Mouse (Mus musculus) liver, embryonic 14.5 days (tissue): ENCODE measurements around the gene Dnm3. TPM values are rescaled to one million over a fixed set of nuclear protein-coding genes. Genes with fewer than 3 reads are reported as not detected.

Experiments
- ATAC-seq: fragments of 200-750 bp; cut with Nextera tagmentation; 2 replicates; pipeline ENCODE4 v1.8.0; 2017; ENCODE audit warnings: moderate number of reproducible peaks, mild to moderate bottlenecking, moderate library complexity; ENCODE audit not compliant: insufficient read depth
- DNase-seq, 3 experiments: peaks; one replicate each; pipeline ENCODE4 v3.0.0-alpha.2; 2012 to 2013; ENCODE audit warnings: low read depth in 3 of 3, low spot score in 3 of 3
- H3K27ac ChIP-seq: fragments of 300-500 bp; sonication (generic); 2 replicates; pipeline ENCODE4 v1.5.1; 2014; ENCODE audit warnings: moderate library complexity, mild to moderate bottlenecking, control low read depth, inconsistent platforms
- H3K27me3 ChIP-seq: fragments of 300-500 bp; sonication (generic); 2 replicates; pipeline ENCODE4 v1.6.1; 2014; ENCODE audit warnings: mild to moderate bottlenecking, low read length, moderate library complexity; ENCODE audit not compliant: control insufficient read depth, insufficient read depth
- H3K36me3 ChIP-seq: fragments of 300-500 bp; sonication (generic); replicated peaks from 2 replicates; pipeline ENCODE4 v1.6.1; 2014; ENCODE audit warnings: low read depth; ENCODE audit not compliant: control insufficient read depth, insufficient read depth
- H3K4me1 ChIP-seq, 2 experiments: fragments of 200-500 bp in 1 of 2; fragments of 300-500 bp in 1 of 2; sonication (generic) in 1 of 2; replicated peaks; 2 replicates each; pipeline ENCODE4 v1.6.1; 2012 to 2014; ENCODE audit warnings: antibody characterized with exemption in 1 of 2, inconsistent platforms in 1 of 2, low read length in 1 of 2; ENCODE audit not compliant: control insufficient read depth in 2 of 2, insufficient read depth in 2 of 2
- H3K4me2 ChIP-seq: fragments of 300-500 bp; sonication (generic); 2 replicates; pipeline ENCODE4 v1.6.1; 2014; ENCODE audit warnings: low read depth, mild to moderate bottlenecking, control low read depth, moderate library complexity
- H3K4me3 ChIP-seq, 2 experiments: fragments of 200-500 bp in 1 of 2; fragments of 300-500 bp in 1 of 2; sonication (generic) in 1 of 2; 2 replicates each; pipeline ENCODE4 v1.5.1; 2012 to 2014; ENCODE audit warnings: low read depth in 2 of 2, low read length in 2 of 2, mild to moderate bottlenecking in 2 of 2, control low read depth in 1 of 2, inconsistent platforms in 1 of 2, moderate library complexity in 1 of 2; ENCODE audit not compliant: insufficient read depth in 1 of 2
- H3K9ac ChIP-seq: fragments of 300-500 bp; sonication (generic); replicated peaks from 2 replicates; pipeline ENCODE4 v1.6.1; 2014; ENCODE audit warnings: mild to moderate bottlenecking, control low read depth, moderate library complexity
- H3K9me3 ChIP-seq: fragments of 300-500 bp; sonication (generic); 2 replicates; pipeline ENCODE4 v1.6.1; 2016; ENCODE audit warnings: low read length, mixed read lengths; ENCODE audit not compliant: control insufficient read depth
- CTCF ChIP-seq: IDR thresholded peaks from 2 replicates; pipeline ENCODE4 v1.5.1; 2016; ENCODE audit warnings: antibody characterized with exemption, low read depth, control low read depth
- EP300 ChIP-seq: IDR thresholded peaks from 2 replicates; pipeline ENCODE4 v1.6.1; 2016; ENCODE audit warnings: antibody characterized with exemption, low read depth
- WGBS: fragments of 180-500 bp; shearing (Covaris S2); extraction: QIAGEN DNeasy Blood & Tissue Kit; methylation state at CpG from one replicate; pipeline ENCODE4 v1.1.7; 2014; ENCODE audit not compliant: insufficient replicate concordance; 5-methylcytosine and 5-hydroxymethylcytosine counted together
- polyA plus RNA-seq, 2 experiments: library from polyadenylated mRNA; depleted of rRNA in 1 of 2; stranded (reverse) in 1 of 2; unstranded in 1 of 2; fragments of >200 nt; fragmentation: Nextera tagmentation in 1 of 2; extraction: Ambion mirVana in 1 of 2; gene quantifications; 2 replicates each; pipeline versions ENCODE4 v1.2.1 to v1.2.3; 2012 to 2014

Dnm3 gene
- polyA plus RNA-seq, 2 experiments = 0.61 to 0.96 TPM

GRCm38 (mm10) chr1:162149730-162150129 is 328.1 kb downstream of the Dnm3 start:
- Histone ChIP-seq H3K4me2 (no peak overlapping the region), H3K27ac (no peak overlapping the region), H3K9ac (no peak overlapping the region), H3K36me3 (no peaks in the 10 kb centered on the region), H3K4me3 (no peak overlapping the region), H3K27me3 (no peaks in the 10 kb centered on the region), H3K9me3 (no peaks in the 10 kb centered on the region), H3K4me1 (0 out of 4 replicates have a peak, but pooled peaks cover 0 to 2% of the 10 kb centered on the region in 2 experiments)
- ATAC-seq = no peak
- DNase-seq = no peak
- WGBS = 59% methylated on average over 3 of the region's 3 CpGs
- TF ChIP-seq EP300 (no peak), CTCF (no peak)

- DNase-seq (no peak), ATAC-seq (no peak)
- no peak overlapping the region for H3K27ac ChIP-seq
- no peaks in the 10 kb centered on the region for H3K36me3 ChIP-seq
- TF ChIP-seq EP300 (no peak), CTCF (no peak)
- no peak overlapping the region for H3K9ac ChIP-seq
- H3K4me3 ChIP-seq = no peak overlapping the region
- no peak overlapping the region for H3K4me2 ChIP-seq
- H3K4me1 ChIP-seq = no peaks in the 10 kb centered on the region
- H3K9me3 ChIP-seq = no peaks in the 10 kb centered on the region
- 53% methylated on average over 3 of the region's 3 CpGs for WGBS
- no peaks in the 10 kb centered on the region for H3K27me3 ChIP-seq
Measured at GRCm38 (mm10) chr1:162147554-162147953, 330.3 kb downstream of the Dnm3 start.

- Histone ChIP-seq H3K9me3 (no peaks in the 10 kb centered on the region), H3K4me2 (no peak overlapping the region), H3K27me3 (no peaks in the 10 kb centered on the region), H3K4me3 (no peak overlapping the region), H3K4me1 (no peaks in the 10 kb centered on the region), H3K36me3 (no peaks in the 10 kb centered on the region), H3K9ac (no peak overlapping the region), H3K27ac (no peak overlapping the region)
- WGBS = 20% methylated on average over 5 of the region's 6 CpGs
- ATAC-seq = peak; percentile 56; the same call in 1 of the 2 replicates
- DNase-seq = no peak
- TF ChIP-seq CTCF (no peak), EP300 (no peak)
Measured at GRCm38 (mm10) chr1:162145748-162146147, 332.1 kb downstream of the Dnm3 start.

- ATAC-seq (no peak), DNase-seq (no peak)
- H3K9ac ChIP-seq = no peak overlapping the region
- WGBS = 56% methylated on average over 1 of the region's 1 CpGs
- H3K27me3 ChIP-seq = no peaks in the 10 kb centered on the region
- H3K27ac ChIP-seq = no peak overlapping the region
- H3K4me2 ChIP-seq = no peak overlapping the region
- no peaks in the 10 kb centered on the region for H3K9me3 ChIP-seq
- no peak for TF ChIP-seq CTCF
- no peak for TF ChIP-seq EP300
- H3K4me1 ChIP-seq = no peaks in the 10 kb centered on the region
- no peak overlapping the region for H3K4me3 ChIP-seq
- H3K36me3 ChIP-seq = no peaks in the 10 kb centered on the region
Measured at GRCm38 (mm10) chr1:162144992-162145391, 332.8 kb downstream of the Dnm3 start.

- Histone ChIP-seq H3K9me3 (no peaks in the 10 kb centered on the region), H3K4me3 (no peak overlapping the region), H3K4me2 (no peak overlapping the region), H3K27me3 (no peaks in the 10 kb centered on the region), H3K9ac (no peak overlapping the region), H3K27ac (no peak overlapping the region), H3K4me1 (no peaks in the 10 kb centered on the region), H3K36me3 (no peaks in the 10 kb centered on the region)
- ATAC-seq = no peak
- DNase-seq = no peak
- TF ChIP-seq EP300 (no peak), CTCF (no peak)
- WGBS = 56% methylated on average over 6 of the region's 6 CpGs
Measured at GRCm38 (mm10) chr1:162143974-162144912, 333.6 kb downstream of the Dnm3 start.
